Mouse (Mus musculus): ENCODE results near the gene Ctcfl. TPM values are rescaled to one million over a fixed set of nuclear protein-coding genes. Genes with fewer than 3 reads are reported as not detected.
"Not testable (repeated sequence)": the region's sequence is repeated elsewhere in the genome, so short reads cannot be mapped to it uniquely, and the experiment has no call there.

Ctcfl gene
- total and polyA plus RNA-seq, 2 experiments from 2014 or later = 0.26 TPM; not detected in 1

- no peak overlapping the region for H3K4me3 ChIP-seq (ENCODE audit: low read depth, low read length)
- H3K9ac ChIP-seq (replicated peaks; ENCODE audit: low read depth, low read length) = no peak overlapping the region
- H3K27me3 ChIP-seq (ENCODE audit: control insufficient read depth, insufficient read depth, low read length) = no peaks in the 10 kb centered on the region
- no peaks in the 10 kb centered on the region for H3K4me1 ChIP-seq (ENCODE audit: control insufficient read depth, insufficient read depth)
- no peaks in the 10 kb centered on the region for H3K9me3 ChIP-seq (replicated peaks; ENCODE audit: control insufficient read depth, low read length)
- DNase-seq (ENCODE audit: low spot score) (no peak), ATAC-seq (ENCODE audit: insufficient read depth, low read depth) (no peak)
- no peak for TF ChIP-seq EP300 (IDR thresholded peaks at IDR 0.05; ENCODE audit: low read depth)
- no peak for TF ChIP-seq CTCF (IDR thresholded peaks at IDR 0.05; ENCODE audit: low read depth)
- no peak overlapping the region for H3K4me2 ChIP-seq (ENCODE audit: low read depth, low read length)
- H3K36me3 ChIP-seq (replicated peaks; ENCODE audit: control insufficient read depth, insufficient read depth, low read length) = no peaks in the 10 kb centered on the region
- 83% methylated on average over 4 of the region's 4 CpGs for WGBS
- H3K27ac ChIP-seq (ENCODE audit: low read depth) = no peak overlapping the region
Measured at GRCm38 (mm10) chr2:173126386-173126785, 7.1 kb upstream of the Ctcfl start.

GRCm38 (mm10) chr2:173124022-173124735 is 4.9 kb upstream of the Ctcfl start:
- Histone ChIP-seq H3K9ac (replicated peaks; ENCODE audit: low read depth, low read length) (no peak overlapping the region), H3K27me3 (ENCODE audit: control insufficient read depth, insufficient read depth, low read length) (no peaks in the 10 kb centered on the region), H3K4me2 (ENCODE audit: low read depth, low read length) (no peak overlapping the region), H3K36me3 (replicated peaks; ENCODE audit: control insufficient read depth, insufficient read depth, low read length) (no peaks in the 10 kb centered on the region), H3K9me3 (replicated peaks; ENCODE audit: control insufficient read depth, low read length) (no peaks in the 10 kb centered on the region), H3K4me3 (ENCODE audit: low read depth, low read length) (no peak overlapping the region), H3K4me1 (ENCODE audit: control insufficient read depth, insufficient read depth) (no peaks in the 10 kb centered on the region), H3K27ac (ENCODE audit: low read depth) (no peak overlapping the region)
- WGBS = 82% methylated on average over 7 of the region's 7 CpGs
- TF ChIP-seq CTCF (IDR thresholded peaks at IDR 0.05; ENCODE audit: low read depth) = no peak
- TF ChIP-seq EP300 (IDR thresholded peaks at IDR 0.05; ENCODE audit: low read depth) = no peak
- DNase-seq (ENCODE audit: low spot score) = no peak
- no peak for ATAC-seq (ENCODE audit: insufficient read depth, low read depth)

GRCm38 (mm10) chr2:173120117-173120516 is 792 bp upstream of the Ctcfl start:
- not testable (repeated sequence) for ATAC-seq (ENCODE audit: insufficient read depth, low read depth); H3K27ac ChIP-seq (ENCODE audit: low read depth); H3K36me3 ChIP-seq (replicated peaks; ENCODE audit: control insufficient read depth, insufficient read depth, low read length); H3K9me3 ChIP-seq (replicated peaks; ENCODE audit: control insufficient read depth, low read length); H3K4me1 ChIP-seq (ENCODE audit: control insufficient read depth, insufficient read depth); H3K9ac ChIP-seq (replicated peaks; ENCODE audit: low read depth, low read length); H3K4me2 ChIP-seq (ENCODE audit: low read depth, low read length); H3K4me3 ChIP-seq (ENCODE audit: low read depth, low read length); H3K27me3 ChIP-seq (ENCODE audit: control insufficient read depth, insufficient read depth, low read length); DNase-seq (ENCODE audit: low spot score)
- 63% methylated on average over 4 of the region's 4 CpGs for WGBS

GRCm38 (mm10) chr2:173113796-173114195 is 5.5 kb downstream of the Ctcfl start:
- WGBS = 62% methylated on average over 3 of the region's 3 CpGs
- ATAC-seq (ENCODE audit: insufficient read depth, low read depth) = not testable (repeated sequence)

GRCm38 (mm10) chr2:173110571-173110970 is 8.8 kb downstream of the Ctcfl start:
- no peak overlapping the region for H3K9ac ChIP-seq (replicated peaks; ENCODE audit: low read depth, low read length)
- DNase-seq (ENCODE audit: low spot score) = no peak
- TF ChIP-seq EP300 (IDR thresholded peaks at IDR 0.05; ENCODE audit: low read depth) (no peak), CTCF (IDR thresholded peaks at IDR 0.05; ENCODE audit: low read depth) (no peak)
- no peak for ATAC-seq (ENCODE audit: insufficient read depth, low read depth)
- 83% methylated on average over 9 of the region's 9 CpGs for WGBS
- no peaks in the 10 kb centered on the region for H3K27me3 ChIP-seq (ENCODE audit: control insufficient read depth, insufficient read depth, low read length)
- H3K9me3 ChIP-seq (replicated peaks; ENCODE audit: control insufficient read depth, low read length) = no peaks in the 10 kb centered on the region
- H3K4me1 ChIP-seq (ENCODE audit: control insufficient read depth, insufficient read depth) = no peaks in the 10 kb centered on the region
- H3K27ac ChIP-seq (ENCODE audit: low read depth) = no peak overlapping the region
- H3K36me3 ChIP-seq (replicated peaks; ENCODE audit: control insufficient read depth, insufficient read depth, low read length) = no peaks in the 10 kb centered on the region
- H3K4me3 ChIP-seq (ENCODE audit: low read depth, low read length) = no peak overlapping the region
- no peak overlapping the region for H3K4me2 ChIP-seq (ENCODE audit: low read depth, low read length)

More at GRCm38 (mm10) chr2:173113796-173114195, 5.5 kb downstream of the Ctcfl start:
- H3K9me3 ChIP-seq (replicated peaks; ENCODE audit: control insufficient read depth, low read length); H3K4me3 ChIP-seq (ENCODE audit: low read depth, low read length); DNase-seq (ENCODE audit: low spot score); H3K36me3 ChIP-seq (replicated peaks; ENCODE audit: control insufficient read depth, insufficient read depth, low read length); H3K27me3 ChIP-seq (ENCODE audit: control insufficient read depth, insufficient read depth, low read length); H3K4me2 ChIP-seq (ENCODE audit: low read depth, low read length); H3K27ac ChIP-seq (ENCODE audit: low read depth); H3K9ac ChIP-seq (replicated peaks; ENCODE audit: low read depth, low read length); H3K4me1 ChIP-seq (ENCODE audit: control insufficient read depth, insufficient read depth): not testable (repeated sequence)

- Histone ChIP-seq H3K4me3 (ENCODE audit: low read depth, low read length) (no peak overlapping the region), H3K9ac (replicated peaks; ENCODE audit: low read depth, low read length) (no peak overlapping the region), H3K4me2 (ENCODE audit: low read depth, low read length) (no peak overlapping the region), H3K27ac (ENCODE audit: low read depth) (no peak overlapping the region), H3K36me3 (replicated peaks; ENCODE audit: control insufficient read depth, insufficient read depth, low read length) (no peaks in the 10 kb centered on the region), H3K27me3 (ENCODE audit: control insufficient read depth, insufficient read depth, low read length) (no peaks in the 10 kb centered on the region), H3K9me3 (replicated peaks; ENCODE audit: control insufficient read depth, low read length) (no peaks in the 10 kb centered on the region), H3K4me1 (ENCODE audit: control insufficient read depth, insufficient read depth) (no peaks in the 10 kb centered on the region)
- WGBS = 85% methylated on average over 7 of the region's 7 CpGs
- no peak for DNase-seq (ENCODE audit: low spot score)
- no peak for ATAC-seq (ENCODE audit: insufficient read depth, low read depth)
- TF ChIP-seq CTCF (IDR thresholded peaks at IDR 0.05; ENCODE audit: low read depth) = no peak
- TF ChIP-seq EP300 (IDR thresholded peaks at IDR 0.05; ENCODE audit: low read depth) = no peak
Measured at GRCm38 (mm10) chr2:173109510-173109909, 9.8 kb downstream of the Ctcfl start.
